Mouse (Mus musculus): ENCODE results near the gene Cfap43. TPM values are rescaled to one million over a fixed set of nuclear protein-coding genes. Genes with fewer than 3 reads are reported as not detected.

Gene Cfap43
- polyA plus RNA-seq, 1 experiment, result 0.21 TPM

DNA sequence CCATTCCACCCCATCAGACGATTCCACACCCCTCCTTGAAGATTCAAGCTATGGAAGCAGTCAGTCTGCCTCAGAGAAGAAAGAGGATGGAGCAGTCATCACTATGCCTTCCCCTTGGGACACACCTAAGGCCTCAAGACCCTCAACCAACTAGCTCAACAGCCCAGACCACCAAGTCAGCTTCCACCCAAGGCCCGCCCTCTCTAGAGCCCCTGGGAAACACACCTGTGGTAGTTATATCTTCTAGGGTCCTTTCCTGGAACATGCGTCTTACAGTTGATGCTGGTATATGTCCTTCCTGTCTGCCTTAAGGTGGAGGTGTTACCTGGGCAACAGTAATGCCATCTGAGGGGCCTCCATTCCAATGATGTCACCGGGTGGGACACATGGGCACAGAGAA lies 4.9 kb downstream of the Cfap43 start:
- no peak for DNase-seq (ENCODE audit: low spot score)

DNA sequence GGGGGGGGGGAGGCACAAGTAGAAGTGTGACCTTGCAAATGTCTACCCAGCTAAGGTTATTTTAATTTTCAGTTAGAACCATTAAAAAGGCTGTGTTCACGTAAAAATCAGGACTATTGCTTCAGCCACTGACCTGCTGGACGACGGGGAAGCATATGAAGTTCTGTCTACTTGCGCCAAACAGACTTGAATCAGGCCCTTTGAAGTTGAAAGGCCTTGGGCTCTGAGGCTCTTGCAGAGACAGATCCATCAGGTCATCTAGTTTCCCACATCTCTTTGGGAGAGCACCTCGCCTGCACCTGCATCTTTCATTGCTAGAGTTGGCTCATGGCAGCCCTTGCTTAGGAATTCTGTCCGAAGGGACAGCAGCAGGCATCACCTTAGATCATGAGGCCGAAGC lies 5.7 kb downstream of the Cfap43 start:
- DNase-seq (ENCODE audit: low spot score), result no peak

- DNase-seq (ENCODE audit: low spot score), result no peak
Observed at GRCm38 (mm10) chr19:47910751-47911150, 8.3 kb downstream of the Cfap43 start.

DNA sequence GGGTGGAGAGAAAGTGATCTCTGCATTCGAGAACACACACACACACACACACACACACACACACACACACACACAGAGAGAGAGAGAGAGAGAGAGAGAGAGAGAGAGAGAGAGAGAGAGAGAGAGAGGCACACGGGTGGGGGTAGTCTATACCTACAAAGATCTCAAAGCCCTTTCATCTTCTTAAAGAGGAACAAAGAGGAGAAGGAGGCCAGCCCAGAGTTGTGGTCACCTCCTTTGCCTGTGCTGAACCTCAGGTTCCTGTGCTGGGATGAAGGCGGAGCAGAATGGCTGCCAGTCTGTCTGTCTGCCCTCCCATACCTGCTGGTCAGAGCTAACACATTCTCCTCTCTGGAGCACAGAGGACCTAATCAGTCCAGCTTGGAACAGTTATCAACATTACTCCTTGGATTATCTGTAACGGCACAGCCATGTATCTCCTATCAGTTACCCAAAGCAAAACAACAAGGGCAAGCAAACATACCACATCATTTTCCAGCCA lies 8.9 kb downstream of the Cfap43 start:
- no peak for DNase-seq (ENCODE audit: low spot score)

DNA sequence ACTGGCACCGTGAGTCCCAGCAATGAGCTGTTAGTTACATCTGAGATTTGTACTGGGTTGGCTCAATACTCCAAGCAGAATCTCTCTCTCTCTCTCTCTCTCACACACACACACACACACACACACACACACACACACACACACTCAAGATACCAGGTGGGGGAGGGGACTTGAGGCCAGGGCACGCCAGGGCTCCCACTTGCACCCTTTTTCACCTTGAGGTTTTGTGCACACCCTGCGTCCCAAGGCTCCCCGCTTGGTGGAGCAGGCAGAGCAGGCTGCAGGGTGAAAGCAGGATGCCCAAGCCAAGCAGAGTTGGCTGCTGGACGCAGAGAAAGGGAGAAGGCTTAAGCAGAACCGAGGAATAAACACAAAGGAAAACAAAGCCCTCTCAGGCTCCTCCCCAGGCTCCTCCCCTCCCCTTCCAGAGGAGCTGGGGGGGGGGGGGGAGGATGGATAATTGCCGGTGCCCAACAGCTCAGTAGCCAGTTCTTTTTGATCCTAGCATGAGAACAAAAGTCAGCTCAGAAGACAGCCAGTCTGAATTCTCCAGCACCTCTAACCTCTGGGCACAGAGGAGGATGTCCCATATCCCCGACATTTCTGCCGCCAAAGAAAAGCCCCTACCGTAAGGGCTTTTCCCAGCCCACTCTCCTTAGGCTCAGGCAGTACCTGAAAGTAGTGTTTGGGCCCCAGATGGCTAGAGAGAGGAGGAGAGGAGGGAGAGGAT lies 9.5 kb downstream of the Cfap43 start:
- no peak for DNase-seq (ENCODE audit: low spot score)

DNA sequence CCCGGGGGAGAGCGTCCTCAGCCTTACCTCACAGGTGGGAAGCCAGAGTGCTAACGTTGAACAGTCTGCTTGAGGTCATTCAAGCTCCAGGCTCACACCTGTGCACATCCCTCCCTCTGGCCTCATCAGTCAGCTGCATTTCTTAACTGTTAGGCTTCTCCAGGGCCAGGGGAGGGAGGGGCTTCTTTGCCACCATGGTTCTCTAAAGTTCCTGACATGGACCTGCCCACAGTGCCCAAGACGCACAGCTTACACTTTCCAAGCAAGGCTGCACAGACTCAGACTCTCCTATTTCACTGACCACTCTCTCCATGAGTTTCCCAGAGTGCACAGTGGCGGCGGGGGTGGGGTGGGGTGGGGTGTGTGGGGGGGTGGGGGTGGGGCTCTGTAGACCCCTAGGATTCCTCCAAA lies 10.1 kb downstream of the Cfap43 start:
- no peak for DNase-seq (ENCODE audit: low spot score)

GRCm38 (mm10) chr19:47907596-47907995 lies 11.5 kb downstream of the Cfap43 start:
- DNase-seq (ENCODE audit: low spot score), result no peak

- no peak for DNase-seq (ENCODE audit: low spot score)
Observed at GRCm38 (mm10) chr19:47905603-47906002, 13.5 kb downstream of the Cfap43 start.

DNA sequence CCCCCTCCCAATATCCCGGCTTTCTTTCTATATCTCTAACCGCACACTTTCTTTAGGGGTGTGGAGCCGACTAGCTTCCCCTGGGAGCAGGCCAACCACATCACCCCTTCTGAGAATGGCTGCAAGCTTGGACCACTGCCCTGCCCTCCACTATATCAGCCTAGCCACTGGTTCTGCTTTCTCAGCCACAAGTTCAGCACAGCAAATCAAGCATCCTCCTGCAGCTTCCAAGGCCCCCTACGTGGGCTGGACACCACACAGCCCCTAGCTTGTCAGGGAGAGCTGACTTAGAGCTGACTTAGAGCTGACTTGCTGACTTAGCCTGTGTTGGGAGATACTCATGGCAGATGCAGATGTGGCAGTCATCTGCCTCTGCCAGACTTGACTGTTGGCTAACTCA lies 14.0 kb downstream of the Cfap43 start:
- no peak for DNase-seq (ENCODE audit: low spot score)

- DNase-seq (ENCODE audit: low spot score), result no peak
Observed at GRCm38 (mm10) chr19:47903679-47904078, 15.4 kb downstream of the Cfap43 start.

- no peak for DNase-seq (ENCODE audit: low spot score)
Observed at GRCm38 (mm10) chr19:47902316-47903201, 16.5 kb downstream of the Cfap43 start.

DNA sequence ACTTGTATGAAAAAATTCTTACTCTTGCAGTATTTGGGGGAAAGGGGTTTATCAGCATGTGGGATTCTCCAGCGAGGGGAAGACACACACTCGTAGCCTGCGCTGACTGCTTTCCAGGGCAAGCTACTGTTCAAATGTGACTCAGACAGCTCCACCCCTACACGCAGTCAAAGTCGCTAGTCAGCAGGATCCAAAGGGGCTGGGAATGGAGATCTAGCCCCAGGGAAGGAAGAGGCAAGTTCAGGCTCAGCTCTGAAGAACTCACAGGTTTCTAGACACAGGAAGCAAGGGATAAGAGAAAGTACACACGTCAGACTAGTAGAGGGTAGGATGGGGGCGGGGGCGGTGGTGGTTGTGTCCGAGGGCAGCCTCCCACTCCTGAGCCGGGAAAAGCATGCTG lies 18.5 kb downstream of the Cfap43 start:
- no peak for DNase-seq (ENCODE audit: low spot score)

DNA sequence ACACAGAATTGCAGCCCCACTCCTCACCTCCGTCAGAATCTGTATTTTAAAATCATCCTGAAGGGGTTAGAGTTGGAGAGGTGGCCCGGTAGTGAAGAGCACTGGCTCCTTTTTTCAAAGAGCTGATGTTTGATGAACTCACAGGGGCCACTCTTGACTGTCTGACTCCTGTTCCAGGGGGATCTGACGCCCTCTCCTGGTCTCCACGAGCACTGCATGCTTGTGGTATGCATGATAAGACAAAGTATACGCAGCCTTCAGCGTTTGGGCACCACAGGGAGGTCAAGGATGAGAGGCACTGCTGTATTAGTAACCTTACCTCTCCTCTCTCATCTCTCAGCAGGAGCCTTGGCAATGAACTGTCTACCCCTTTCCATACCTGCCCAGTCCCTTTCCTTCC lies 19.1 kb downstream of the Cfap43 start:
- no peak for DNase-seq (ENCODE audit: low spot score)

DNA sequence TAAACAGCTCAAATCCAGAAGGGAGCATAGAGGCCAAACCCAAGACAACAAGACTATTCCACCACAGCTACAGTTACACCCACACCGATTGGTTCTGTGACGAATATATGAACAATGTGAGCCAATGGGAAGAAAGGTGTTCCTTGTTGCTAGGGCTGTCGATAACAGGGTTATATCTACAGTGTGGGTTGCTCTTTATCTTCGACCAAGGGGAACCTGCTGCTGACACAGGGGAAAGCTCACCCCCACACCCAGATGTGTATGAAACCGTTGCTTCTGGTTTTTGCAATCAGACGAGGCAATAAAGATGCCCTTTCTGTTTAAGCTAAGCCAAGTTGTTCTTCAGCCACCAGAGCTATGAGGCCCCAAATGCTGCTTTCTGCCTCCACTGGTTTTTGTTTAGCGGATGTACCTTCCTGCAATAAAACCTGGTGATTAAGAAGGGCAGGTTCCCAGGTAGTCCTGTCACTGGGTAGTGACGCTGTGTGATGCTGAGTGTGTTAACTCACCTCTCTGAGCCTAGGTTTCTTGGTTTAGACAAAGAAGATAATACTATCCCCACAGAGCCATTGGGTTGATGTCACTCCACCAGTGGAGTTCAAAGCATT lies 20.5 kb downstream of the Cfap43 start:
- DNase-seq (ENCODE audit: low spot score), result no peak

DNA sequence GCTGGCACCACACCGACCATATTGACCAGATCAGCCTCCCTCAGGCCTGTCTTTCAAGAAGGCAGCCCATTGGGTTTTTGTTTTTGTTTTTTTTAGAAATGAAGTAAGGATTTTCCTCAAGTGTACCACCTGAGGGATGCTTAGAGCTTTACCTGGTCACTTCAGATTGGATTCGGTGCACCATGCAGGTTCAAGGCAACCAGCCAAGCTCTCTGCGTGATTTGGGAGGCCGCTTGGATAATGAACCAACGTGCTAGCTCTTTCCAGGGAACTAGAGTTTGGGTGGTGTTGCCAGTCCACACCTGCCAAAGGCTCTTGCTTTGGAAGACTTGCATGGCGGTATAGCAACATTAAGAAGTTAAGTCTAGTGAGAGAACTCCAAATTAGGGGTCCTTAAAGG lies 26.0 kb downstream of the Cfap43 start:
- no peak for DNase-seq (ENCODE audit: low spot score)

- no peak for DNase-seq (ENCODE audit: low spot score)
Observed at GRCm38 (mm10) chr19:47891562-47892312, 27.4 kb downstream of the Cfap43 start.

DNA sequence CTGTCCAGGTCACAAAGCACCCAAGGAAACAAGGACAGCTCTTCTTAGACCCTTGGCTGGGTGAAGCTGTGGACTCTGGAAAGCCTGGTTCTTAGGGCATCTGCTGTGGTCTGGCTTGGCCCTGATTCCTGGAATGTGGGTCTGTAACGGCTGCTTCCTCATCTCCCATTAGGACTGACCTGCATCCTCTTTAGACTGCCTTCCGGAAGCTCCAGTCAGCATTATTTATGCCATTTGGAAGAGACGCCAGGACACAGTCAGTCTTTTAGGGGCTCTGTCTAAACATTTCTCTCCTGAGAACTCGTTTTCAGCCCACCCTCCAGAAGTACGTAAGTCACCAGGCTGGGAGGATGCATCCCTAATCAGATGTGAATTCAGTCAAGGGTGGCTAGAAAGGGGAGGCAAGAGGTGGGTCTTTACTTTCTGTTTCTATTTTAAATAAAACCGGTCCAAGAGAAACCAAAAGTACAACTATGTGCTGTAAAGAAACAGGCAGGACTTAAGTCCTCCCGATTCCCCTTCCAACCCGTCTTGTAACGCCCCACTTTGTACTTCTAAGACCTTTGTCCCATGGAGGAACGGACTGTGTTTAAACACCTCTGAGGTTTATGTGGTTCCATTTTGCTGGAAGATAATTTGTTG lies 28.5 kb downstream of the Cfap43 start:
- no peak for DNase-seq (ENCODE audit: low spot score)

- no peak for DNase-seq (ENCODE audit: low spot score)
Observed at GRCm38 (mm10) chr19:47888037-47888436, 31.1 kb downstream of the Cfap43 start.

DNA sequence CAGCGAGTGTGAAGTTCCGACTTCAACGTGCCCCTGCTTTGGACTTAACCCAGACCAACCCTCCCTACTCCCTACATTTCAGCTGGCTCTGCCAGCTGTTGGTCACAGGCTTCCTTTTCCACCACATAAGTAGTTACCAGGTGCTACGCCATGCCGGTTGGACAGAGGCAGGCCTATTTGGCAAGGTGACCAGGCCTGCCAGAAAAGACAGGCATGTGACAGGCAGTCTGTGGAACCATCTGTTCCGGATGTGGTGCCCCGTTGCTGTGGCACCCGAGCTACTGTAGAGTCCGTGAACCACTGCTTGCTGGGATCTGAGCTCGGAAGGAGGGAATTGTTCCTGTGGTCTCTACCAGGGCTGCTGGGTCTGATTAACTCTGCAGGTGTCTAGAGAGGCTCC lies 31.7 kb downstream of the Cfap43 start:
- DNase-seq (ENCODE audit: low spot score), result no peak

- DNase-seq (ENCODE audit: low spot score), result no peak
Observed at GRCm38 (mm10) chr19:47886617-47887016, 32.5 kb downstream of the Cfap43 start.

DNA sequence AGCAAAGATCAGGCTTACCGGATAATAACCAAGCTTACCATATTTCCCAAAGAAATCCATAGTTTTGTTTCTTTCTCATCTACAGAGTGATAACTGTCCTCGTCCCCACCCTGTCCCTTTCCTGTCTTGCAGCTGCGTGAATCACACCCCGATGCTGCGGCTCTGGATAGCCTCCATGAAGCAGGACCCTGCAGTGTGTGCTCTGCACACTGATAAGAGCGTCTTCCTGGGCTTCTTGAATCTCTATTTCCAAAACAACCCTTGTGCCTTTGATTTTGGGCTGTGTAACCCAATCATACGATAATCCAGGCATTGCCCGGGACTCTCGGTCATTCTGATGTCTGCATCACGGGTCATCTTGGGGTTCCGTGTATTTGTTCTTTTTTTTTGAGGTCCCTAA lies 33.2 kb downstream of the Cfap43 start:
- no peak for DNase-seq (ENCODE audit: low spot score)

All from urinary bladder, adult 2 months (tissue).